Mouse (Mus musculus): Measurements from ENCODE around the gene Camp. TPM values are rescaled to one million over a fixed set of nuclear protein-coding genes. Genes with fewer than 3 reads are reported as not detected.
A peak's percentile ranks its signal among the peaks of the same experiment; 100 is the strongest.

The Camp gene
- polyA plus RNA-seq, 1 experiment from 2014 or later, result 0.31 TPM

- WGBS, result 68% methylated on average over 3 of the region's 3 CpGs
- Histone ChIP-seq H3K4me1 (replicated peaks; ENCODE audit: control insufficient read depth, insufficient read depth, low read length) (no peaks in the 10 kb centered on the region), H3K9me3 (ENCODE audit: control insufficient read depth, low read length) (no peaks in the 10 kb centered on the region), H3K36me3 (ENCODE audit: control insufficient read depth, insufficient read depth, low read length) (no peaks in the 10 kb centered on the region), H3K27ac (ENCODE audit: low read depth, low read length) (no peak overlapping the region), H3K9ac (ENCODE audit: low read depth, low read length) (no peak overlapping the region), H3K4me3 (ENCODE audit: low read depth, low read length) (no peak overlapping the region), H3K4me2 (replicated peaks; ENCODE audit: low read depth, low read length) (no peak overlapping the region), H3K27me3 (ENCODE audit: control insufficient read depth, insufficient read depth, low read length) (no peaks in the 10 kb centered on the region)
- DNase-seq (ENCODE audit: low spot score) (no peak), ATAC-seq (ENCODE audit: low FRiP score) (no peak)
Measured at GRCm38 (mm10) chr9:109863085-109863484, 13.7 kb upstream of the Camp start.

- ATAC-seq (ENCODE audit: low FRiP score), result 0 out of 2 replicates have a peak, but pooled peaks have one; percentile 19
- Histone ChIP-seq H3K36me3 (ENCODE audit: control insufficient read depth, insufficient read depth, low read length) (no peaks in the 10 kb centered on the region), H3K27me3 (ENCODE audit: control insufficient read depth, insufficient read depth, low read length) (no peaks in the 10 kb centered on the region), H3K27ac (ENCODE audit: low read depth, low read length) (no peak overlapping the region), H3K4me3 (ENCODE audit: low read depth, low read length) (no peak overlapping the region), H3K4me1 (replicated peaks; ENCODE audit: control insufficient read depth, insufficient read depth, low read length) (no peaks in the 10 kb centered on the region), H3K4me2 (replicated peaks; ENCODE audit: low read depth, low read length) (no peak overlapping the region), H3K9ac (ENCODE audit: low read depth, low read length) (no peak overlapping the region), H3K9me3 (ENCODE audit: control insufficient read depth, low read length) (no peaks in the 10 kb centered on the region)
- DNase-seq (ENCODE audit: low spot score), result peak; percentile 90
- WGBS, result 19% methylated on average over 20 of the region's 20 CpGs
Measured at GRCm38 (mm10) chr9:109862397-109863044, 13.1 kb upstream of the Camp start.

- Histone ChIP-seq H3K27ac (ENCODE audit: low read depth, low read length) (no peak overlapping the region), H3K4me1 (replicated peaks; ENCODE audit: control insufficient read depth, insufficient read depth, low read length) (no peaks in the 10 kb centered on the region), H3K9ac (ENCODE audit: low read depth, low read length) (no peak overlapping the region), H3K36me3 (ENCODE audit: control insufficient read depth, insufficient read depth, low read length) (no peaks in the 10 kb centered on the region), H3K9me3 (ENCODE audit: control insufficient read depth, low read length) (no peaks in the 10 kb centered on the region), H3K4me2 (replicated peaks; ENCODE audit: low read depth, low read length) (no peak overlapping the region), H3K4me3 (ENCODE audit: low read depth, low read length) (no peak overlapping the region), H3K27me3 (ENCODE audit: control insufficient read depth, insufficient read depth, low read length) (no peaks in the 10 kb centered on the region)
- WGBS, result 86% methylated on average over 6 of the region's 6 CpGs
- ATAC-seq (ENCODE audit: low FRiP score) (no peak), DNase-seq (ENCODE audit: low spot score) (no peak)
Measured at GRCm38 (mm10) chr9:109855947-109856346, 6.5 kb upstream of the Camp start.

- Histone ChIP-seq H3K4me2 (replicated peaks; ENCODE audit: low read depth, low read length) (no peak overlapping the region), H3K36me3 (ENCODE audit: control insufficient read depth, insufficient read depth, low read length) (no peaks in the 10 kb centered on the region), H3K27me3 (ENCODE audit: control insufficient read depth, insufficient read depth, low read length) (no peaks in the 10 kb centered on the region), H3K27ac (ENCODE audit: low read depth, low read length) (no peak overlapping the region), H3K9ac (ENCODE audit: low read depth, low read length) (no peak overlapping the region), H3K9me3 (ENCODE audit: control insufficient read depth, low read length) (no peaks in the 10 kb centered on the region), H3K4me3 (ENCODE audit: low read depth, low read length) (no peak overlapping the region), H3K4me1 (replicated peaks; ENCODE audit: control insufficient read depth, insufficient read depth, low read length) (no peaks in the 10 kb centered on the region)
- no peak for ATAC-seq (ENCODE audit: low FRiP score)
- 77% methylated on average over 2 of the region's 2 CpGs for WGBS
- DNase-seq (ENCODE audit: low spot score), result no peak
Measured at GRCm38 (mm10) chr9:109854341-109854740, 4.9 kb upstream of the Camp start.

- Histone ChIP-seq H3K4me3 (ENCODE audit: low read depth, low read length) (no peak overlapping the region), H3K4me1 (replicated peaks; ENCODE audit: control insufficient read depth, insufficient read depth, low read length) (no peaks in the 10 kb centered on the region), H3K9ac (ENCODE audit: low read depth, low read length) (no peak overlapping the region), H3K27ac (ENCODE audit: low read depth, low read length) (no peak overlapping the region), H3K36me3 (ENCODE audit: control insufficient read depth, insufficient read depth, low read length) (no peaks in the 10 kb centered on the region), H3K27me3 (ENCODE audit: control insufficient read depth, insufficient read depth, low read length) (no peaks in the 10 kb centered on the region), H3K9me3 (ENCODE audit: control insufficient read depth, low read length) (no peaks in the 10 kb centered on the region), H3K4me2 (replicated peaks; ENCODE audit: low read depth, low read length) (no peak overlapping the region)
- 91% methylated on average over 5 of the region's 5 CpGs for WGBS
- no peak for ATAC-seq (ENCODE audit: low FRiP score)
- DNase-seq (ENCODE audit: low spot score), result no peak
Measured at GRCm38 (mm10) chr9:109850099-109850498, 682 bp upstream of the Camp start.

GRCm38 (mm10) chr9:109833088-109833412 lies 16.4 kb downstream of the Camp start:
- 15% methylated on average over 6 of the region's 6 CpGs for WGBS
- Histone ChIP-seq H3K4me3 (ENCODE audit: low read depth, low read length) (peak overlapping the region; percentile 48), H3K9me3 (ENCODE audit: control insufficient read depth, low read length) (no peaks in the 10 kb centered on the region), H3K4me2 (replicated peaks; ENCODE audit: low read depth, low read length) (peak overlapping the region; percentile 40), H3K27me3 (ENCODE audit: control insufficient read depth, insufficient read depth, low read length) (no peaks in the 10 kb centered on the region), H3K4me1 (replicated peaks; ENCODE audit: control insufficient read depth, insufficient read depth, low read length) (0 out of 2 replicates have a peak, but pooled peaks cover 3% of the 10 kb centered on the region), H3K9ac (ENCODE audit: low read depth, low read length) (peak overlapping the region; percentile 62), H3K27ac (ENCODE audit: low read depth, low read length) (no peak overlapping the region), H3K36me3 (ENCODE audit: control insufficient read depth, insufficient read depth, low read length) (no peaks in the 10 kb centered on the region)
- ATAC-seq (ENCODE audit: low FRiP score) (peak; percentile 58), DNase-seq (ENCODE audit: low spot score) (no peak)

GRCm38 (mm10) chr9:109832391-109833087 lies 16.9 kb downstream of the Camp start, which contains the start of gene Nme6:
Nme6 (plus strand) TSS chr9:109832749.
- 0 out of 2 replicates have a peak, but pooled peaks cover 3% of the 10 kb centered on the region for H3K4me1 ChIP-seq (replicated peaks; ENCODE audit: control insufficient read depth, insufficient read depth, low read length)
- no peak within 1 kb of the TSS for H3K27ac ChIP-seq (ENCODE audit: low read depth, low read length)
- WGBS, result under 1% methylated on average over 32 of the region's 32 CpGs
- peak within 1 kb of the TSS; percentile 48 for H3K4me3 ChIP-seq (ENCODE audit: low read depth, low read length)
- peak; percentile 97 for ATAC-seq (ENCODE audit: low FRiP score)
- H3K4me2 ChIP-seq (replicated peaks; ENCODE audit: low read depth, low read length), result peak within 1 kb of the TSS; percentile 40
- peak within 1 kb of the TSS; percentile 62 for H3K9ac ChIP-seq (ENCODE audit: low read depth, low read length)
- H3K36me3 ChIP-seq (ENCODE audit: control insufficient read depth, insufficient read depth, low read length), result no peaks in the 10 kb centered on the region
- H3K27me3 ChIP-seq (ENCODE audit: control insufficient read depth, insufficient read depth, low read length), result no peaks in the 10 kb centered on the region
- DNase-seq (ENCODE audit: low spot score), result peak; percentile 95
- H3K9me3 ChIP-seq (ENCODE audit: control insufficient read depth, low read length), result no peaks in the 10 kb centered on the region

GRCm38 (mm10) chr9:109826181-109826580 lies 23.2 kb downstream of the Camp start:
- no peak for ATAC-seq (ENCODE audit: low FRiP score)
- 80% methylated on average over 5 of the region's 5 CpGs for WGBS
- no peak overlapping the region for H3K9ac ChIP-seq (ENCODE audit: low read depth, low read length)
- H3K9me3 ChIP-seq (ENCODE audit: control insufficient read depth, low read length), result no peaks in the 10 kb centered on the region
- H3K4me3 ChIP-seq (ENCODE audit: low read depth, low read length), result no peak overlapping the region
- H3K4me1 ChIP-seq (replicated peaks; ENCODE audit: control insufficient read depth, insufficient read depth, low read length), result no peaks in the 10 kb centered on the region
- H3K27me3 ChIP-seq (ENCODE audit: control insufficient read depth, insufficient read depth, low read length), result no peaks in the 10 kb centered on the region
- no peak overlapping the region for H3K4me2 ChIP-seq (replicated peaks; ENCODE audit: low read depth, low read length)
- no peaks in the 10 kb centered on the region for H3K36me3 ChIP-seq (ENCODE audit: control insufficient read depth, insufficient read depth, low read length)
- H3K27ac ChIP-seq (ENCODE audit: low read depth, low read length), result no peak overlapping the region
- no peak for DNase-seq (ENCODE audit: low spot score)

- WGBS, result 72% methylated on average over 4 of the region's 4 CpGs
- no peaks in the 10 kb centered on the region for H3K36me3 ChIP-seq (ENCODE audit: control insufficient read depth, insufficient read depth, low read length)
- no peaks in the 10 kb centered on the region for H3K9me3 ChIP-seq (ENCODE audit: control insufficient read depth, low read length)
- no peak overlapping the region for H3K4me2 ChIP-seq (replicated peaks; ENCODE audit: low read depth, low read length)
- no peak overlapping the region for H3K27ac ChIP-seq (ENCODE audit: low read depth, low read length)
- no peaks in the 10 kb centered on the region for H3K27me3 ChIP-seq (ENCODE audit: control insufficient read depth, insufficient read depth, low read length)
- no peak overlapping the region for H3K4me3 ChIP-seq (ENCODE audit: low read depth, low read length)
- DNase-seq (ENCODE audit: low spot score), result no peak
- no peak overlapping the region for H3K9ac ChIP-seq (ENCODE audit: low read depth, low read length)
- ATAC-seq (ENCODE audit: low FRiP score), result no peak
- no peaks in the 10 kb centered on the region for H3K4me1 ChIP-seq (replicated peaks; ENCODE audit: control insufficient read depth, insufficient read depth, low read length)
Measured at GRCm38 (mm10) chr9:109825739-109826138, 23.7 kb downstream of the Camp start.
